Mouse (Mus musculus): ENCODE results near the gene Dcst2. TPM values are rescaled to one million over a fixed set of nuclear protein-coding genes. Genes with fewer than 3 reads are reported as not detected.

Dcst2 gene
- total RNA-seq, 1 experiment, result not detected

DNA sequence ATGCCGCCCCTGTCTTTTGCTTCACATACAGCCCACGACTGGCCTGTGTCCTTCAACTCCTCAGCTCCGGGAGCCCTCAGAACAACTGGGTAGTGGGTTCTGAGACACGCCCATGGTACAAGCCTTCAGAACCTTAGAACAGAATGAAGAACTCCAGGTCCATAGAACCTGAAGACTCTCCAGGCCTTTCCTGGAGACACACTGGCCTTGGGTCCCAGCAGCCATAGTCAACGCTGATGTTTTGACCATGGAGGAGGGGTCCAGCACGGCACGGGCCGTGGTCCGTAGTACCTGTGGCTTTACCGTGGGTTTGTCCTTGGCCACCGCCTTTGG is 3.3 kb downstream of the Dcst2 start, which contains the start of gene Dcst1:
Gene Dcst1 (minus strand): TSS at position 101 of the 333 bp plus-strand sequence.
- TF ChIP-seq MAFK (IDR thresholded peaks at IDR 0.05; ENCODE audit: insufficient read depth, low read depth, low read length) (no peak), CHD2 (IDR thresholded peaks at IDR 0.05; ENCODE audit: low read depth, low read length) (no peak), HCFC1 (IDR thresholded peaks at IDR 0.05; ENCODE audit: borderline replicate concordance, insufficient read depth, low read length) (no peak), ZC3H11A (IDR thresholded peaks at IDR 0.05; ENCODE audit: borderline replicate concordance, low read depth, low read length) (no peak), ZNF384 (IDR thresholded peaks at IDR 0.05; ENCODE audit: low read depth, low read length) (no peak)
- no peaks in the 10 kb centered on the region for H3K9me3 ChIP-seq (ENCODE audit: control insufficient read depth, insufficient read depth, low read depth, low read length)
- no peaks in the 10 kb centered on the region; a peak in 1 of 4 replicates for H3K4me1 ChIP-seq (ENCODE audit: control insufficient read depth in 2 of 2, insufficient read depth in 2 of 2, low read length in 2 of 2, poor library complexity in 1 of 2)
- no peak within 1 kb of the TSS for H3K9ac ChIP-seq (ENCODE audit: insufficient read depth, low read depth, low read length, poor library complexity, severe bottlenecking)
- H3K27ac ChIP-seq (ENCODE audit: insufficient read depth, low read depth, low read length, poor library complexity, severe bottlenecking), result no peak within 1 kb of the TSS
- H3K36me3 ChIP-seq (ENCODE audit: control insufficient read depth, insufficient read depth, low read length, poor library complexity, severe bottlenecking), result no peaks in the 10 kb centered on the region
- H3K4me3 ChIP-seq (ENCODE audit: insufficient read depth in 1 of 2, low read depth in 1 of 2, low read length in 2 of 2, poor library complexity in 1 of 2, severe bottlenecking in 1 of 2), result peak within 1 kb of the TSS; percentile 30 to 37; a peak in 2 of 4 replicates
- in situ Hi-C loops (cut with MboI; ENCODE audit: low sequenced_read_pairs in 2 of 2, unreplicated experiment in 2 of 2), result no loop called here
- no peak for DNase-seq (ENCODE audit: low read depth, low spot score)

GRCm38 (mm10) chr3:89365486-89366414 is 4.0 kb downstream of the Dcst2 start:
- Histone ChIP-seq H3K4me1 (ENCODE audit: control insufficient read depth in 2 of 2, insufficient read depth in 2 of 2, low read length in 2 of 2, poor library complexity in 1 of 2) (peaks cover 0 to 3% of the 10 kb centered on the region in 2 experiments; a peak in 1 of 4 replicates), H3K4me3 (ENCODE audit: insufficient read depth in 1 of 2, low read depth in 1 of 2, low read length in 2 of 2, poor library complexity in 1 of 2, severe bottlenecking in 1 of 2) (peak overlapping the region; percentile 30 to 37; a peak in 2 of 4 replicates), H3K9me3 (ENCODE audit: control insufficient read depth, insufficient read depth, low read depth, low read length) (no peaks in the 10 kb centered on the region), H3K27ac (ENCODE audit: insufficient read depth, low read depth, low read length, poor library complexity, severe bottlenecking) (no peak overlapping the region), H3K9ac (ENCODE audit: insufficient read depth, low read depth, low read length, poor library complexity, severe bottlenecking) (no peak overlapping the region), H3K36me3 (ENCODE audit: control insufficient read depth, insufficient read depth, low read length, poor library complexity, severe bottlenecking) (no peaks in the 10 kb centered on the region)
- no peak for DNase-seq (ENCODE audit: low read depth, low spot score)
- TF ChIP-seq ZC3H11A (IDR thresholded peaks at IDR 0.05; ENCODE audit: borderline replicate concordance, low read depth, low read length) (no peak), CHD2 (IDR thresholded peaks at IDR 0.05; ENCODE audit: low read depth, low read length) (no peak), ZNF384 (IDR thresholded peaks at IDR 0.05; ENCODE audit: low read depth, low read length) (no peak), MAFK (IDR thresholded peaks at IDR 0.05; ENCODE audit: insufficient read depth, low read depth, low read length) (no peak), HCFC1 (IDR thresholded peaks at IDR 0.05; ENCODE audit: borderline replicate concordance, insufficient read depth, low read length) (no peak)
- in situ Hi-C loops (cut with MboI; ENCODE audit: low sequenced_read_pairs in 2 of 2, unreplicated experiment in 2 of 2), result no loop called here

- TF ChIP-seq ZNF384 (IDR thresholded peaks at IDR 0.05; ENCODE audit: low read depth, low read length) (no peak), CHD2 (IDR thresholded peaks at IDR 0.05; ENCODE audit: low read depth, low read length) (no peak), ZC3H11A (IDR thresholded peaks at IDR 0.05; ENCODE audit: borderline replicate concordance, low read depth, low read length) (no peak)
- Histone ChIP-seq H3K4me3 (ENCODE audit: insufficient read depth in 1 of 2, low read depth in 1 of 2, low read length in 2 of 2, poor library complexity in 1 of 2, severe bottlenecking in 1 of 2) (no peak overlapping the region), H3K27ac (ENCODE audit: insufficient read depth, low read depth, low read length, poor library complexity, severe bottlenecking) (no peak overlapping the region), H3K9ac (ENCODE audit: insufficient read depth, low read depth, low read length, poor library complexity, severe bottlenecking) (no peak overlapping the region), H3K36me3 (ENCODE audit: control insufficient read depth, insufficient read depth, low read length, poor library complexity, severe bottlenecking) (no peaks in the 10 kb centered on the region), H3K9me3 (ENCODE audit: control insufficient read depth, insufficient read depth, low read depth, low read length) (no peaks in the 10 kb centered on the region), H3K4me1 (ENCODE audit: control insufficient read depth in 2 of 2, insufficient read depth in 2 of 2, low read length in 2 of 2, poor library complexity in 1 of 2) (peaks cover 0 to 5% of the 10 kb centered on the region in 2 experiments; a peak in 1 of 4 replicates)
- in situ Hi-C loops (cut with MboI; ENCODE audit: low sequenced_read_pairs in 2 of 2, unreplicated experiment in 2 of 2), result no loop called here
- DNase-seq (ENCODE audit: low read depth, low spot score), result no peak
Observed at GRCm38 (mm10) chr3:89367338-89367737, 5.6 kb downstream of the Dcst2 start.

- Histone ChIP-seq H3K9me3 (ENCODE audit: control insufficient read depth, insufficient read depth, low read depth, low read length) (no peaks in the 10 kb centered on the region), H3K9ac (ENCODE audit: insufficient read depth, low read depth, low read length, poor library complexity, severe bottlenecking) (no peak overlapping the region)
- in situ Hi-C loops (cut with MboI; ENCODE audit: low sequenced_read_pairs in 2 of 2, unreplicated experiment in 2 of 2), result no loop called here
Observed at GRCm38 (mm10) chr3:89373581-89374231, 11.9 kb downstream of the Dcst2 start.

More at GRCm38 (mm10) chr3:89373581-89374231, 11.9 kb downstream of the Dcst2 start:
- no peak for TF ChIP-seq CHD2 (IDR thresholded peaks at IDR 0.05; ENCODE audit: low read depth, low read length)
- no peak for TF ChIP-seq ZC3H11A (IDR thresholded peaks at IDR 0.05; ENCODE audit: borderline replicate concordance, low read depth, low read length)
- no peak for TF ChIP-seq ZNF384 (IDR thresholded peaks at IDR 0.05; ENCODE audit: low read depth, low read length)
- TF ChIP-seq HCFC1 (IDR thresholded peaks at IDR 0.05; ENCODE audit: borderline replicate concordance, insufficient read depth, low read length), result no peak
- TF ChIP-seq MAFK (IDR thresholded peaks at IDR 0.05; ENCODE audit: insufficient read depth, low read depth, low read length), result no peak
- no peak overlapping the region; the same call in 1 of the 2 replicates for H3K27ac ChIP-seq (ENCODE audit: insufficient read depth, low read depth, low read length, poor library complexity, severe bottlenecking)
- DNase-seq (ENCODE audit: low read depth, low spot score), result no peak
- peaks cover 5% of the 10 kb centered on the region; the same call in 1 of the 2 replicates for H3K36me3 ChIP-seq (ENCODE audit: control insufficient read depth, insufficient read depth, low read length, poor library complexity, severe bottlenecking)
- no peak overlapping the region for H3K4me3 ChIP-seq (ENCODE audit: insufficient read depth in 1 of 2, low read depth in 1 of 2, low read length in 2 of 2, poor library complexity in 1 of 2, severe bottlenecking in 1 of 2)
- peaks cover 2 to 14% of the 10 kb centered on the region in 2 experiments; a peak in 3 of 4 replicates for H3K4me1 ChIP-seq (ENCODE audit: control insufficient read depth in 2 of 2, insufficient read depth in 2 of 2, low read length in 2 of 2, poor library complexity in 1 of 2)

Data from ES-E14 (cell line).